Mouse (Mus musculus) CH12.LX (cell line): Measurements from ENCODE around the gene Ogfod3. TPM values are rescaled to one million over a fixed set of nuclear protein-coding genes. Genes with fewer than 3 reads are reported as not detected.

Source experiments
- DNase-seq: peaks from one replicate; pipeline ENCODE4 v3.0.0-alpha.2; 2013; ENCODE audit errors: extremely low read depth
- H3K27ac ChIP-seq: 2 replicates; pipeline ENCODE4 v1.5.1; 2012; ENCODE audit warnings: low read depth, mild to moderate bottlenecking, control low read depth, moderate library complexity; ENCODE audit not compliant: insufficient read depth
- H3K27me3 ChIP-seq: replicated peaks from 2 replicates; pipeline ENCODE3; 2012; ENCODE audit warnings: inconsistent platforms
- H3K36me3 ChIP-seq, 2 experiments: replicated peaks in 1 of 2; 2 replicates each; pipeline versions ENCODE3 to v1.6.1; 2012; ENCODE audit warnings: inconsistent platforms in 1 of 2, low read length in 1 of 2, mild to moderate bottlenecking in 1 of 2, mixed read lengths in 1 of 2, moderate library complexity in 1 of 2; ENCODE audit not compliant: control insufficient read depth in 1 of 2, insufficient read depth in 1 of 2
- H3K4me1 ChIP-seq, 2 experiments: 2 replicates each; pipeline ENCODE4 v1.6.1; 2012; ENCODE audit warnings: inconsistent platforms in 1 of 2, moderate library complexity in 1 of 2; ENCODE audit not compliant: insufficient read depth in 2 of 2, control insufficient read depth in 1 of 2
- H3K4me2 ChIP-seq: 2 replicates; pipeline ENCODE4 v1.6.1; 2012; ENCODE audit warnings: low read depth, mild to moderate bottlenecking, control low read depth; ENCODE audit not compliant: poor library complexity, insufficient read depth, severe bottlenecking
- H3K4me3 ChIP-seq, 3 experiments: fragments of 150-350 bp in 1 of 3; sonication (generic) in 1 of 3; replicated peaks in 1 of 3; 2 replicates each; pipeline versions ENCODE3 to v1.5.1; 2011 to 2012; ENCODE audit warnings: low read depth in 2 of 3, low read length in 2 of 3, mild to moderate bottlenecking in 2 of 3, moderate library complexity in 2 of 3, control low read depth in 1 of 3, improper control_type of control experiment in 1 of 3, inconsistent platforms in 1 of 3, mixed read lengths in 1 of 3; ENCODE audit not compliant: poor library complexity in 1 of 3
- H3K79me2 ChIP-seq: replicated peaks from 2 replicates; pipeline ENCODE4 v1.6.1; 2012; ENCODE audit warnings: mild to moderate bottlenecking, moderate library complexity; ENCODE audit not compliant: control insufficient read depth, poor library complexity, insufficient read depth, severe bottlenecking; ENCODE audit errors: extremely low read depth
- H3K9ac ChIP-seq: 2 replicates; pipeline ENCODE4 v1.6.1; 2012; ENCODE audit warnings: low read depth, mild to moderate bottlenecking, control low read depth, moderate library complexity; ENCODE audit not compliant: insufficient read depth
- H3K9me3 ChIP-seq: replicated peaks from 2 replicates; pipeline ENCODE3; 2012; ENCODE audit warnings: low read length, inconsistent platforms, mixed read lengths
- BHLHE40 ChIP-seq: IDR thresholded peaks from 2 replicates; pipeline ENCODE4 v1.6.1; 2011; ENCODE audit warnings: mild to moderate bottlenecking, low read depth, low read length, improper control_type of control experiment
- CHD2 ChIP-seq: IDR thresholded peaks from 2 replicates; pipeline ENCODE4 v1.6.1; 2011; ENCODE audit warnings: low read length, improper control_type of control experiment
- CTCF ChIP-seq, 2 experiments: IDR thresholded peaks in 1 of 2; conservative IDR thresholded peaks in 1 of 2; 2 replicates each; pipeline ENCODE4 v1.5.1; 2011 to 2012; ENCODE audit warnings: low read depth in 2 of 2, low read length in 2 of 2, improper control_type of control experiment in 1 of 2, inconsistent platforms in 1 of 2, mild to moderate bottlenecking in 1 of 2, moderate library complexity in 1 of 2
- E2F4 ChIP-seq: IDR thresholded peaks from 2 replicates; pipeline ENCODE4 v1.6.1; 2011; ENCODE audit warnings: low read depth, low read length, improper control_type of control experiment; ENCODE audit not compliant: insufficient replicate concordance
- ELF1 ChIP-seq: IDR thresholded peaks from 2 replicates; pipeline ENCODE4 v1.6.1; 2014; ENCODE audit warnings: low read depth, mild to moderate bottlenecking, inconsistent platforms, low read length, improper control_type of control experiment
- EP300 ChIP-seq: IDR thresholded peaks from 2 replicates; pipeline ENCODE4 v1.6.1; 2011; ENCODE audit warnings: low read length, improper control_type of control experiment
- ETS1 ChIP-seq: conservative IDR thresholded peaks from 2 replicates; pipeline ENCODE4 v1.6.1; 2012; ENCODE audit warnings: low read depth, mild to moderate bottlenecking, inconsistent platforms, low read length, improper control_type of control experiment, moderate library complexity
- HCFC1 ChIP-seq: IDR thresholded peaks from 2 replicates; pipeline ENCODE4 v1.6.1; 2012; ENCODE audit warnings: low read depth, mild to moderate bottlenecking, inconsistent platforms, low read length, improper control_type of control experiment
- IRF4 ChIP-seq: IDR thresholded peaks from 2 replicates; pipeline ENCODE4 v1.6.1; 2014; ENCODE audit warnings: low read depth, mild to moderate bottlenecking, inconsistent platforms, low read length, improper control_type of control experiment
- JUND ChIP-seq: conservative IDR thresholded peaks from 2 replicates; pipeline ENCODE4 v1.6.1; 2011; ENCODE audit warnings: low read depth, low read length, improper control_type of control experiment
- KAT2A ChIP-seq: IDR thresholded peaks from 2 replicates; pipeline ENCODE4 v1.6.1; 2012; ENCODE audit warnings: low read length, improper control_type of control experiment, inconsistent platforms; ENCODE audit not compliant: insufficient replicate concordance
- MAFK ChIP-seq: IDR thresholded peaks from 2 replicates; pipeline ENCODE4 v1.6.1; 2011; ENCODE audit warnings: low read length, improper control_type of control experiment; ENCODE audit not compliant: insufficient replicate concordance
- MAX ChIP-seq: IDR thresholded peaks from 2 replicates; pipeline ENCODE4 v1.6.1; 2011; ENCODE audit warnings: low read length, improper control_type of control experiment
- MAZ ChIP-seq: IDR thresholded peaks from 2 replicates; pipeline ENCODE4 v1.6.1; 2012; ENCODE audit warnings: low read depth, mild to moderate bottlenecking, inconsistent platforms, low read length, improper control_type of control experiment, moderate library complexity
- MYC ChIP-seq: IDR thresholded peaks from 2 replicates; pipeline ENCODE4 v1.6.1; 2011; ENCODE audit warnings: low read depth, mild to moderate bottlenecking, improper control_type of control experiment, low read length
- NELFE ChIP-seq: IDR thresholded peaks from 2 replicates; pipeline ENCODE4 v1.6.1; 2011; ENCODE audit warnings: low read depth, low read length, improper control_type of control experiment
- NRF1 ChIP-seq: IDR thresholded peaks from 2 replicates; pipeline ENCODE4 v1.6.1; 2014; ENCODE audit warnings: low read depth, mild to moderate bottlenecking, inconsistent platforms, low read length, improper control_type of control experiment, moderate library complexity
- PAX5 ChIP-seq: IDR thresholded peaks from 2 replicates; pipeline ENCODE4 v1.6.1; 2012; ENCODE audit warnings: low read length, inconsistent platforms, mixed read lengths
- POLR2A ChIP-seq: IDR thresholded peaks from 2 replicates; pipeline ENCODE4 v1.6.1; 2011; ENCODE audit warnings: low read depth, mild to moderate bottlenecking, improper control_type of control experiment, low read length
- POLR2AphosphoS2 ChIP-seq: IDR thresholded peaks from 2 replicates; pipeline ENCODE4 v1.6.1; 2011; ENCODE audit warnings: low read depth, low read length, improper control_type of control experiment
- SIN3A ChIP-seq: IDR thresholded peaks from 2 replicates; pipeline ENCODE4 v1.6.1; 2012; ENCODE audit warnings: low read length, improper control_type of control experiment, inconsistent platforms
- SMC3 ChIP-seq: IDR thresholded peaks from 2 replicates; pipeline ENCODE4 v1.6.1; 2011; ENCODE audit warnings: low read depth, low read length, improper control_type of control experiment
- TBP ChIP-seq: conservative IDR thresholded peaks from 2 replicates; pipeline ENCODE4 v1.6.1; 2011; ENCODE audit warnings: low read depth, low read length, improper control_type of control experiment
- TCF12 ChIP-seq: IDR thresholded peaks from 2 replicates; pipeline ENCODE4 v1.6.1; 2014; ENCODE audit warnings: low read depth, mild to moderate bottlenecking, inconsistent platforms, low read length, improper control_type of control experiment
- USF2 ChIP-seq: conservative IDR thresholded peaks from 2 replicates; pipeline ENCODE4 v1.6.1; 2011; ENCODE audit warnings: low read depth, low read length, improper control_type of control experiment
- ZC3H11A ChIP-seq: IDR thresholded peaks from 2 replicates; pipeline ENCODE4 v1.6.1; 2012; ENCODE audit warnings: low read depth, mild to moderate bottlenecking, inconsistent platforms, low read length, improper control_type of control experiment
- ZKSCAN1 ChIP-seq: IDR thresholded peaks from 2 replicates; pipeline ENCODE4 v1.6.1; 2012; ENCODE audit warnings: low read depth, inconsistent platforms, low read length, improper control_type of control experiment, borderline replicate concordance
- ZMIZ1 ChIP-seq: IDR thresholded peaks from 2 replicates; pipeline ENCODE4 v1.6.1; 2012; ENCODE audit warnings: low read depth, mild to moderate bottlenecking, inconsistent platforms, low read length, improper control_type of control experiment
- dilution Hi-C: fragments of 300-500 bp; cut with MboI; formaldehyde crosslinking; loops from 2 replicates; pipeline ENCODE4 v1.14.3; 2020; ENCODE audit warnings: low sequenced_read_pairs; ENCODE audit not compliant: extremely low pct_unique_long_range_greater_than_20kb, extremely low pct_ligation_motif_present
- in situ Hi-C: fragments of 300-500 bp; cut with MboI; formaldehyde crosslinking; loops from 3 replicates; pipeline ENCODE4 v1.14.3; 2019; ENCODE audit warnings: low sequenced_read_pairs, low pct_ligation_motif_present, low pct_unique_long_range_greater_than_20kb, mixed read lengths
- polyA plus RNA-seq: library from polyadenylated mRNA; unstranded; fragments of >175 nt; gene quantifications from 2 replicates; pipeline ENCODE4 v1.2.1, GENCODE M21; 2012; ENCODE audit warnings: low read depth; ENCODE audit not compliant: insufficient read length
- total RNA-seq, 2 experiments: library from RNA; depleted of rRNA; stranded (reverse); fragments of 300-350 nt in 1 of 2; fragments of >200 nt in 1 of 2; gene quantifications; 2 replicates each; pipeline ENCODE4 v1.2.3; 2012 to 2014

Gene Ogfod3
- total and polyA plus RNA-seq, 3 experiments: 13.7 to 18.4 (median 16.4) TPM

- Histone ChIP-seq H3K79me2 (no peaks in the 10 kb centered on the region), H3K9me3 (no peaks in the 10 kb centered on the region), H3K27me3 (no peaks in the 10 kb centered on the region), H3K9ac (peak within 1 kb of the TSS; percentile 53), H3K36me3 (peaks cover 0 to 28% of the 10 kb centered on the region in 2 experiments), H3K4me2 (peak within 1 kb of the TSS; percentile 97), H3K27ac (peak within 1 kb of the TSS; percentile 81), H3K4me3 (peak within 1 kb of the TSS; percentile 74 to 94 (median 78)), H3K4me1 (peaks cover 5 to 30% of the 10 kb centered on the region in 2 experiments)
- DNase-seq: peak; percentile 100
- dilution Hi-C loops (no loop called here), in situ Hi-C loops (no loop called here)
- TF ChIP-seq CHD2: peak; percentile 89
- no peak for TF ChIP-seq MAZ
- TF ChIP-seq IRF4: peak; percentile 68
- no peak for TF ChIP-seq USF2
- peak; percentile 83; the same call in 1 of the 2 replicates for TF ChIP-seq TCF12
- TF ChIP-seq ZKSCAN1: no peak
- TF ChIP-seq JUND: no peak
- TF ChIP-seq NRF1: peak; percentile 96
- TF ChIP-seq TBP: peak; percentile 90
- peak; percentile 82 for TF ChIP-seq POLR2A
- TF ChIP-seq SMC3: peak; percentile 28; the same call in 1 of the 2 replicates
- peak; percentile 57 for TF ChIP-seq NELFE
- TF ChIP-seq MAX: peak; percentile 87
- TF ChIP-seq E2F4: no peak
- TF ChIP-seq HCFC1: peak; percentile 73
- peak; percentile 54; the same call in 1 of the 2 replicates for TF ChIP-seq KAT2A
- TF ChIP-seq MAFK: peak; percentile 70; the same call in 1 of the 2 replicates
- TF ChIP-seq PAX5: no peak
- TF ChIP-seq ELF1: peak; percentile 70
- peak; percentile 55 for TF ChIP-seq BHLHE40
- no peak for TF ChIP-seq EP300
- no peak; the same call in 1 of the 2 replicates for TF ChIP-seq ZC3H11A
- TF ChIP-seq CTCF (conservative IDR thresholded peaks at IDR 0.05 in 1 of 2, IDR thresholded peaks at IDR 0.05 in 1 of 2; ENCODE audit: low read depth in 2 of 2, low read length in 2 of 2): peak in 1 of 2 experiments; percentile 74; a peak in 2 of 4 replicates
- TF ChIP-seq ETS1: 0 out of 2 replicates have a peak, but pooled peaks have one; percentile 9
- TF ChIP-seq POLR2AphosphoS2: peak; percentile 89; the same call in 1 of the 2 replicates
- TF ChIP-seq ZMIZ1: peak; percentile 82
- peak; percentile 83; the same call in 1 of the 2 replicates for TF ChIP-seq MYC
- TF ChIP-seq SIN3A: peak; percentile 33
- TF ChIP-seq, all 38 proteins: peak for 20
Observed at GRCm38 (mm10) chr11:121236564-121237344, 32.2 kb upstream of the Ogfod3 start, which contains the start of gene Narf. Narf (plus strand) TSS chr11:121237253.
